Mouse (Mus musculus) lung, embryonic 14.5 days (tissue): ENCODE data around the gene Gm49711. TPM values are rescaled to one million over a fixed set of nuclear protein-coding genes. Genes with fewer than 3 reads are reported as not detected.

ENCODE experiments used
- ATAC-seq: fragments of 200-750 bp; cut with Nextera tagmentation; 2 replicates; pipeline ENCODE4 v1.8.0; 2017; ENCODE audit warnings: mild to moderate bottlenecking, moderate TSS enrichment, moderate library complexity; ENCODE audit not compliant: insufficient read depth
- DNase-seq: peaks from one replicate; pipeline ENCODE4 v3.0.0-alpha.2; 2015
- H3K27ac ChIP-seq: fragments of 300-500 bp; sonication (generic); 2 replicates; pipeline ENCODE4 v1.5.1; 2014; ENCODE audit warnings: low read depth, mild to moderate bottlenecking, moderate library complexity
- H3K27me3 ChIP-seq: fragments of 300-500 bp; sonication (generic); 2 replicates; pipeline ENCODE4 v1.6.1; 2014; ENCODE audit warnings: low read length, control low read depth; ENCODE audit not compliant: insufficient read depth
- H3K36me3 ChIP-seq: fragments of 300-500 bp; sonication (generic); 2 replicates; pipeline ENCODE4 v1.6.1; 2014; ENCODE audit warnings: control low read depth; ENCODE audit not compliant: insufficient read depth
- H3K4me1 ChIP-seq: fragments of 300-500 bp; sonication (generic); 2 replicates; pipeline ENCODE4 v1.6.1; 2014; ENCODE audit warnings: antibody characterized with exemption, control low read depth; ENCODE audit not compliant: insufficient read depth
- H3K4me2 ChIP-seq: fragments of 300-500 bp; sonication (generic); 2 replicates; pipeline ENCODE4 v1.6.1; 2014; ENCODE audit warnings: mild to moderate bottlenecking
- H3K4me3 ChIP-seq: fragments of 300-500 bp; sonication (generic); 2 replicates; pipeline ENCODE4 v1.5.1; 2014; ENCODE audit warnings: low read depth, low read length
- H3K9ac ChIP-seq: fragments of 300-500 bp; sonication (generic); 2 replicates; pipeline ENCODE4 v1.6.1; 2014
- H3K9me3 ChIP-seq: fragments of 300-500 bp; sonication (generic); 2 replicates; pipeline ENCODE4 v1.6.1; 2016; ENCODE audit warnings: low read depth, low read length, control low read depth
- CTCF ChIP-seq: IDR thresholded peaks from 2 replicates; pipeline ENCODE4 v1.5.1; 2016; ENCODE audit warnings: antibody characterized with exemption, low read depth
- WGBS: fragments of 180-500 bp; shearing (Covaris S2); extraction: QIAGEN DNeasy Blood & Tissue Kit; methylation state at CpG from one replicate; pipeline ENCODE4 v1.1.7; 2014; 5-methylcytosine and 5-hydroxymethylcytosine counted together
- polyA plus RNA-seq: library from polyadenylated mRNA; unstranded; fragments of >200 nt; fragmentation: Nextera tagmentation; extraction: Ambion mirVana; gene quantifications from 2 replicates; pipeline ENCODE4 v1.2.1, GENCODE M21; 2014

Gm49711 gene
- polyA plus RNA-seq, 1 experiment from 2014 or later = not detected

DNA sequence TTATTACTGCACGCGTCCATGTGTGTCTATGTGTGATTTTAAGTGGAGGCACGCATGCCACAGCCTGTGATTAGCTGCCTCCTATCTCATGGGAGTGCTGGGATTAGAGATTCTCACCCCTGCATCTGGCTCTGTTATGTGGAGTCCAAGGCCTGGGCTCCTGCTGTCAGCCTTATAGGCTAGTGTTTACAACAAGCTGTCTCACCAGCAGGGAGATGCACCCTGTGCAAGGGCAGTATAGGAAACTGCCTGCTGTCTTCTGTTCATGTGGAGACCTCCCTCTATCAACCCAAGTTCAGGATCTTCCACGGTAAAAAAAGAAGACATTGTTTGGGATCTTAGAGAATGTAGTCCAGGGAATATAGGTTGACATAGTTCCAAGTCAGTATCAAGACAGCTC is 92.9 kb downstream of the Gm49711 start:
- Histone ChIP-seq H3K36me3 (no peaks in the 10 kb centered on the region), H3K4me1 (no peaks in the 10 kb centered on the region), H3K4me2 (no peak overlapping the region), H3K27ac (no peak overlapping the region), H3K9me3 (no peaks in the 10 kb centered on the region), H3K27me3 (no peaks in the 10 kb centered on the region), H3K4me3 (no peak overlapping the region), H3K9ac (no peak overlapping the region)
- DNase-seq (no peak), ATAC-seq (no peak)
- 65% methylated on average over 4 of the region's 4 CpGs for WGBS
- TF ChIP-seq CTCF = no peak

DNA sequence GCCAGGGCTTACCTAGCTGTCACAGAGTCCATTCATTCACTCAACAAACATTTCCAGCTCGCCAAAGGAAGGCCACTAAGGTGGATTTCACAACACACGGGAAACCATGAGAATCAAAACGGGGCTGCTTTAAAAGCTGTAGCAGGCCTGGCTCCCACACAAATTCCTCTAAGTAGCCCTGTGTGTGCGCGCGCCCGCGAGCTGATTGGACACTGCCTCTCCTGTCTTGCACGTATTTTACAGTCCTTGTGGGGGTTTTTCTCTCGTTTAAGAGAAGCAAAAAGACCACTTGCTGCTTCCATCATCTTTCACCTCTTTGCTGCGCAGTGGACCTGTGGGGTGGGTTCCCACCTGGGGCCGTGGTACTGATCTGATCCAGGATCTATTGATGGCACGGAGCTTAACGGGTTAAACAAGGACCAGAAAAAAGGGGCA is 99.9 kb downstream of the Gm49711 start:
- DNase-seq (peak; percentile 74), ATAC-seq (peak; percentile 73)
- H3K9me3 ChIP-seq = no peaks in the 10 kb centered on the region
- H3K36me3 ChIP-seq = no peaks in the 10 kb centered on the region
- TF ChIP-seq CTCF = no peak
- peak overlapping the region; percentile 95 for H3K4me2 ChIP-seq
- 0 out of 2 replicates have a peak, but pooled peaks cover 5% of the 10 kb centered on the region for H3K4me1 ChIP-seq
- H3K27ac ChIP-seq = no peak overlapping the region
- no peaks in the 10 kb centered on the region for H3K27me3 ChIP-seq
- H3K4me3 ChIP-seq = peak overlapping the region; percentile 48
- peak overlapping the region; percentile 48 for H3K9ac ChIP-seq
- WGBS = 3% methylated on average over 14 of the region's 14 CpGs

DNA sequence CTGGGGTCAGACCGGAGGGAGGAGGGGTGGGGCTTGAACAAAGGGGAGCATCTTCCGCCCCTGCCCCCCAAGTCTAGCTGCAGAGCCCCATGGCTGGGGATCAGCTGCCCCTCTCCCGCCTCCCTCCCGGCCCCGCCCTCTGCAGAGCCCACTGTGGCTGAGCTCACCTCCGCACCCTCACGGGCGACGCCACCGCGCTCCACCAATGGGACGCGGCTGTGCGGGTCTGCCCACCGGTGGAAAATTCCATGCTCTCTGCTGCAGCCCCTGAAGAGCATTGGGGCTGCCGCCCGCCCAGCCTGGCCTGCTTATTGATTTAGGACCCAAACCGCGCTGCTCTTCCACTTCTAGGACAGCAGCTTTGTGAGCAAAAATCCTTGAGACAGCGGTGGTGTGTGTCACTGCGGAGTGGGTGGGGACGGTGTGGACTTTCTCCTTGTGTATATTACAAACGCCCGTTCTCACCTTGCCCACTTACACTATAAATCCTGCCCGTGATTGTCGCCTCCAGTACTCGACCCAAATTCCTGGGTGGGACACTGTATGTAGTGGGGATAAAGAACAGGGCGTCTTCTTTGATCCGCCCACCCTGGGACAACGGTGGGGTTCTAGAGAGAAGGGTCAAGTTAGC is 100.5 kb downstream of the Gm49711 start:
- H3K4me2 ChIP-seq = peak overlapping the region; percentile 95
- no peak for TF ChIP-seq CTCF
- no peaks in the 10 kb centered on the region for H3K36me3 ChIP-seq
- H3K27me3 ChIP-seq = no peaks in the 10 kb centered on the region
- no peaks in the 10 kb centered on the region for H3K9me3 ChIP-seq
- WGBS = 2% methylated on average over 28 of the region's 30 CpGs
- 0 out of 2 replicates have a peak, but pooled peaks cover 5% of the 10 kb centered on the region for H3K4me1 ChIP-seq
- DNase-seq (peak; percentile 83), ATAC-seq (peak; percentile 94)
- 0 out of 2 replicates have a peak overlapping the region, but pooled peaks have one; percentile 9 for H3K27ac ChIP-seq
- H3K9ac ChIP-seq = peak overlapping the region; percentile 48
- peak overlapping the region; percentile 48 for H3K4me3 ChIP-seq

DNA sequence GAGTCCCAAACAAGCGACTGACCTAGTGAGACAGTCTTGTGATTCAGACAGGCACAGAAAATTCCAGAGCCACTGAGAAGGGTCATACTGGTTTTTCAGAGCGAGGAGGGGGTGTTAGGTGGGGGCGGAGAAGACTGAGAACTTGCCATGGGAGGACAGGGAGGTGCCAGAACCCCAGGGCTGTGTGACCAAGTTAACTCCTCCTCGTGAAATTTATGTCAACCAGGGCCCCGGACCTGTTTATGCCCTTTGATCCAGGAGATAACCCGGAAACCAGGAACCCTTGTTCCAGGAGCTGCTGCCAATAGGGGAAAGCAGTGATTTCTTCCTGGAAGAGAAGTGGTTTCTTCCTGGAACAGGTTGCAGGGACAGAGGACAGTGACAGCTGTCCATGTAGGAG is 101.0 kb downstream of the Gm49711 start:
- DNase-seq = no peak
- ATAC-seq = 0 out of 2 replicates have a peak, but pooled peaks have one; percentile 12

DNA sequence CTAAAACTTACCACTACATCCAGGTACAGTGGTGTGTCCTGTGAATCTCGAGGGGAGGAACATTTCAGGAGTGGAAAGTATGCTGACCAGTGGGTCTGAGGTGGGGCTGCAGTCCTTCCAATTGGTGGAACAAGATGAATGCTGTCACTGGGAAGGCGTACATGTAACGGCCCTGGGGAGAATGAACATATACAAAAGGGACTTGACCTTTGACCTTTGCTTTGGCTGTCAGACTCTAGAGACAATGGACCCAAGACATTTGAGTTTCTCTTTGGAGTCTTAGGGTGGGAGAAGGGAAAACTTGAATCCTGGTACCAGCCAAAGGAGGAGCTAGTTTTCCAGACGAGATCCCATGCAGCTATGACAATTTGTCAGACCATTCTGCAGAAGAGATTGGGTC is 104.2 kb downstream of the Gm49711 start:
- DNase-seq = no peak
- Histone ChIP-seq H3K27ac (no peak overlapping the region), H3K4me3 (no peak overlapping the region), H3K9me3 (no peaks in the 10 kb centered on the region), H3K27me3 (no peaks in the 10 kb centered on the region), H3K4me2 (no peak overlapping the region), H3K36me3 (no peaks in the 10 kb centered on the region), H3K4me1 (0 out of 2 replicates have a peak, but pooled peaks cover 5% of the 10 kb centered on the region), H3K9ac (no peak overlapping the region)
- 52% methylated on average over 4 of the region's 4 CpGs for WGBS
- ATAC-seq = no peak
- no peak for TF ChIP-seq CTCF

More for the DNA sequence above, 101.0 kb downstream of the Gm49711 start:
- Histone ChIP-seq H3K27ac (no peak overlapping the region), H3K4me3 (peak overlapping the region; percentile 48), H3K4me1 (0 out of 2 replicates have a peak, but pooled peaks cover 5% of the 10 kb centered on the region), H3K4me2 (peak overlapping the region; percentile 95), H3K27me3 (no peaks in the 10 kb centered on the region), H3K36me3 (no peaks in the 10 kb centered on the region), H3K9me3 (no peaks in the 10 kb centered on the region), H3K9ac (peak overlapping the region; percentile 48; the same call in 1 of the 2 replicates)
- 14% methylated on average over 6 of the region's 6 CpGs for WGBS
- no peak for TF ChIP-seq CTCF

DNA sequence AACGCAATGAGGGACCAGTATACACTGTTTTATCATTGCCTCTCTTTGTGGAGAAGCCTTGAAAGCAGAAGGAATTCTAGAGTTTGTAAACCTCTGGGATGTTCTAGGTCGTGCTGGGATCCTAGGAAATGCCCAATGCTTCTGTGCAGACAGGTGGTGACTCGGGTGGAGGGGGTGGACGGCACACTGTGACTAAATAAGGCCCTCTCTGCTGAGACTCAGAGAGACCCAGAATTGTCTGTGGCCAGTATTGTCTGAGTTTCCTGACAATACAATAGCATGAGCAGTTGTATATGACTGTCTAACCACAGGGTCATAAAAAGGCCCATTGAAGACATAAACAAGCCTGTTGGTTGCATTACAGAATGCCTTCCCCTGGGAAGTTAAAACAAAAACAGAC is 105.4 kb downstream of the Gm49711 start:
- no peak for TF ChIP-seq CTCF
- Histone ChIP-seq H3K27me3 (no peaks in the 10 kb centered on the region), H3K36me3 (no peaks in the 10 kb centered on the region), H3K9ac (no peak overlapping the region), H3K4me3 (no peak overlapping the region), H3K27ac (0 out of 2 replicates have a peak overlapping the region, but pooled peaks have one; percentile 7), H3K9me3 (no peaks in the 10 kb centered on the region), H3K4me2 (no peak overlapping the region), H3K4me1 (no peaks in the 10 kb centered on the region)
- 58% methylated on average over 4 of the region's 4 CpGs for WGBS
- ATAC-seq (no peak), DNase-seq (peak; percentile 13)

DNA sequence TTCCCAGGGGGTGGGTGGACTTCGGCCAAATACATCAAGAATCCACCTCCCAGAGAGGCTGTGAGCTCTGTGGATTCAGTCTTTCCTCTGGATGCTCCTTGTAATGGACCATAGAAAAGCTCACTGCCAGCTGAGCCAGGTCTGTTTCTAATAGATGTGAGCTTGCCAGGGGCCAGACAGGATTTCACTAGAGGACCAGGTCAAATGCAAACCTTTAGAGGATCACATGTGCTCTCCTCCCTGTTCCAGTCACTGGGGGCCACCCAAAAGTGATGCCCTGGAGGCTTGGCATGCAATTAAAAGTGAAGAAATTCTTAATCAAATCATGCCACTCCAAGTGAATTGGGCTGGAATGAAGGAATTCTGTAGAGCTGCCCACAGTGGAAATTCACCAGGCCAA is 117.9 kb downstream of the Gm49711 start:
- H3K27me3 ChIP-seq = no peaks in the 10 kb centered on the region
- H3K36me3 ChIP-seq = no peaks in the 10 kb centered on the region
- ATAC-seq = no peak
- H3K4me2 ChIP-seq = no peak overlapping the region
- no peak overlapping the region for H3K4me3 ChIP-seq
- H3K9ac ChIP-seq = no peak overlapping the region
- TF ChIP-seq CTCF = no peak
- no peak overlapping the region for H3K27ac ChIP-seq
- WGBS = 85% methylated on average over 1 of the region's 1 CpGs
- H3K9me3 ChIP-seq = no peaks in the 10 kb centered on the region
- no peak for DNase-seq
- H3K4me1 ChIP-seq = no peaks in the 10 kb centered on the region
